Mouse (Mus musculus) embryo, embryonic 10.5 days (tissue): Measurements from ENCODE around the gene Adgrl3.

Source experiments
- DNase-seq: peaks from one replicate; pipeline ENCODE4 v3.0.0-alpha.2; 2015; ENCODE audit warnings: low spot score

Adgrl3 gene

DNA sequence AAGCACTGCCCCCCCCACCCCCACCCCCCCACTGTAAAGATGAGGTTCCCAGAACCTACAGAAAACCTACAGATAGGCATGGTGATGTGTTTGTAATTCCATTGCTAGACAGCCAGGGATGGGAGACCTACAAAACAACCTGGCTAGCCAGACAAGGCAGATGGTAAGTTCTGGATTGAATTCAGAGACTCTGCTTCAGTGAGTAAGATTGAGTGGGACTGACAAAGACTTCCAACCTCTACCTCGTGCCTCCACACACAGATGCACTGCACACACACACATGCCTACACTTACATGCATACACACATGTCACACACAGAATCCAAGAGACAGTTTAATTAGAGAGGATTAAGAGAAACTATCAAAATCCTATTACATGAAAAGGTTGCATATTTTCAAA, 544.4 kb downstream of the Adgrl3 start:
- no peak for DNase-seq

DNA sequence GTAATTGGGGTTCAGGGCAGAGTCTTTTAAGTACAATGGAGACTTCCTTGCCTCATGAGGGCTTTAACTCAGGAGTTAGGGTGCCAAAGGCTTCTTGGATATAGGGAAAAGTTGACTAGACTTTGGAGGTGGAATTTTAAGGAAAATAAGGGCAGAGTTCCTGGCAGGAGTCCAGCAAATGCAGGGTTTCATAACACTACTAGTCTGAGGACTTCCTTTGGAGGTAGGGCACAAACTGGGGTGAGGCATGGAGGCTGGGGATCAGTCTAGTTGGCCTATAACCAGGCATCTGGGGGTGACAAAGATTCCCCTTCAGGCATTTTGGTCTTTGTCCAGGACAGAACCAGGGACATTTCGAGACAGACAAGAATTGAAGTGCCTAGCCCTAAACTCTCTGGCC, 546.6 kb downstream of the Adgrl3 start:
- DNase-seq, result no peak

DNA sequence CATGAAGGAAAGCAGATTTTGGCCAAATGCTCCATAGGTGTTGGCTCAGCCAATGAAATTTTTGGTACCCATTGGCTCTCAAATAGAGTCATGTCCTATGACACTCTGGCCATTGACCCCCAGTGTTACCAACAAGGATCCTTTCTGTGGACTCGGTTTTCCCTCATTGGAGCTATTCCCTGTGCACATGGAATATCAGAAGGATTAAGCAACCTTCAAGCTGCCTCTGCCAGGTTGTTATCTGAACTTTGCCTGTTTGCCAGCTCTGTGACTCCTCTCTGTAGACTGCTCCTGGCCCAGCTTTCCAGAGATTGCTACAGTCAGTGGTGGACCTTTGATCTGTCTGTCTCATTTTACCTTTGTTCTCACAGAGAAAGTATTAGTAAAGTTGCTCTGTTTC, 548.8 kb downstream of the Adgrl3 start:
- no peak for DNase-seq

DNA sequence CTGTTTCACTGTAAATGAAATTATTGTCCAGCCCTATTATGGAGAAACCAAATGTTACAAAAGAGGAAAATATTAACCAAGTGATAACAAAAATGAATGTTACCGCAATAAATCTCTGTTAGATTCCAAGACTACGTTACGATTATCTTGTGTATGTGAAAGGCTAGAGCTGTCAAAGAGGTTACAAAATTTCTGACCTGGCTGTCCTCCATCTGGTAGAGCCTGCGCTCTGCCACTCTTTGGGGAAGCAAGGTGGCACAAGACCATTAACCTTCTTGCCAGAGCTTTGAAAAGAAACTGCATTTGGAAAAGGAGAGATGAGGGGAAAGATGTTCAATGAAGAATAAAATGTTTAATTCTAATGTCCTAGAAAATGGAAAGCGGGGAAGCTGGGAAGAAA, 562.9 kb downstream of the Adgrl3 start:
- no peak for DNase-seq

DNA sequence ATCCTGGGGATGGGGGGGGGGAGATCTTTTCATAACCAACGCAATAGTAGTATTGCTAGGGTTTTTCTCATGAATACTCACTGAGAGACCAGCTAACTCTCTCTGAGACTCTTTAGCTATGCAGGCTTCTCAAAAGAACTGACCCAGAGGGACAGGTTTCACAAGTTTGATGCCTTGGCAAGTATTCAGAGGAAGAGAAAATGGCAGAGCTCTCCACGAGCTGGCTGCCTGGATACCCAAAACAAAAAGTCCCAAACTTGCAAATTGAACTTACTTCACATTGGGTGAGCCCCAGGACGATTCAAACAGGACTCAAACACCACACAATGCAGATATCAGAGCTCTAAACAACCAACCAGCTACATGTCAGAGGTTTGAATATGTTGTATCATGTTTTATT, 563.5 kb downstream of the Adgrl3 start:
- DNase-seq, result no peak

DNA sequence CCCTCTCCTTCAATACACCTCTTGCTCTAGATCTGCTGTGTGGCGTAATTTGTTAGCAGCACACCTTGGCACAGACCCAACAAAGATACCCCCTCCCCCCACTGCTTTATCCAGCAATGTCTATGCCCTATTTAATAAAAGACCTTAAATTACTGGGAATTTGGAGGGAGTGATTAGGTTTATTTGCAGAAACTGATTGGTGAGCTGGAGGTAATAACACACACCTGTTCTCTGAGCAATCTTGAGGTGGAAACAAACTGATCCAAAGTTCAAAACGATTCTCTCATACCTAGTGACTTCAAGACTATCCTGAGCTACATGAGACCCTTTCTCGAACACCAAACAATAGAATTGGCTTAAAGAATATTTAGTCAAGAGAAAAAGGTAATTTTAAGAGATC, 565.0 kb downstream of the Adgrl3 start:
- no peak for DNase-seq

DNA sequence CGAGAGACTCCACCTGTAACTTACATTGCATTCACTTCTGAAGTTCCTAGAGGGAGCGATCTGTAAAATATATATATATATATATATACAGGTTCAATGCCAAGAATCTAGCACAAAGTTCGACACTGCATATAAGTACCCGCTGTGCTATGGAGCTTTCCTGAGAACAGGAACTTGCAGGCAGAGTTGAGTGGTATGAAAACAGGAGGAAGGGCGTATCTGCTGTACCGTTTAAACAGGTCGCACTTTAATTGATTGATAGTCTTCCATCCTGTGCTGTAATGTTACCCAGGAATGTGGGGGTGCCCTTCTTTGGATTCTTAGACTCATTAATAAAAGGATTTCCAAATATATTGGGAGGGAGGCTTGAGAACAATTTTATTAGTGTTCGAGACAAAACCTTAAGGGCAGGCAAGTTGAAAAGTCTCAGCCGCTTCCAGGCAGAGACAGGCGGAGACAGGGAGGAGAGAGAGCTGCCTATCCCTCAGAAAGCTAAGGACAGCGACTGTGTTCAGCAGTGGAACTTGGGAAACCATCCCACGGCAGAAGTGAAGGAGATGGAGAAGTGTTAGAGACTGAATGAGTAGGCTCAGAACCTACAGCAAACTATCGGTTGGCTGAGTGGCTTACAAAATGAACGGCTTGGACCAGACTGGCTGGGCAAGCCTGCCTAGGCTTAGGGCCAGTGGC, 570.2 kb downstream of the Adgrl3 start:
- DNase-seq, result no peak

DNA sequence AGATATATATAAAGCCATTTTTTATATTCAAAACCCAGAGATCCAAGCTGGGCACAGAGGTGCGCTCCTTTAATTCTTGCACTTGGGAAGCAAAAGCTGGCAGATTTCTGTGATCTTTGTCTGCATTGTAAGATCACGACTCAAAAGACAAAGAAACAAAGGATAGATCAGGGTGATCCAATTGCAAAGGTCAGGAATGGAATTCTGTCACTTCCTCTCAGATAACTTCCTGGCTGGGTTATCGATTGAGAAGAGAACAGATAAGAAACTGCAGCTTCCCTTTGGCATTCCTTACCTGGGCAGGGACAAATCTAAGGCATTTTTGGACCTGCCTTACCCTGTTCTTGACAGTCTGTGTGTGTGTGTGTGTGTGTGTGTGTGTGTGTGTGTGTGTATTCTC, 571.5 kb downstream of the Adgrl3 start:
- no peak for DNase-seq

DNA sequence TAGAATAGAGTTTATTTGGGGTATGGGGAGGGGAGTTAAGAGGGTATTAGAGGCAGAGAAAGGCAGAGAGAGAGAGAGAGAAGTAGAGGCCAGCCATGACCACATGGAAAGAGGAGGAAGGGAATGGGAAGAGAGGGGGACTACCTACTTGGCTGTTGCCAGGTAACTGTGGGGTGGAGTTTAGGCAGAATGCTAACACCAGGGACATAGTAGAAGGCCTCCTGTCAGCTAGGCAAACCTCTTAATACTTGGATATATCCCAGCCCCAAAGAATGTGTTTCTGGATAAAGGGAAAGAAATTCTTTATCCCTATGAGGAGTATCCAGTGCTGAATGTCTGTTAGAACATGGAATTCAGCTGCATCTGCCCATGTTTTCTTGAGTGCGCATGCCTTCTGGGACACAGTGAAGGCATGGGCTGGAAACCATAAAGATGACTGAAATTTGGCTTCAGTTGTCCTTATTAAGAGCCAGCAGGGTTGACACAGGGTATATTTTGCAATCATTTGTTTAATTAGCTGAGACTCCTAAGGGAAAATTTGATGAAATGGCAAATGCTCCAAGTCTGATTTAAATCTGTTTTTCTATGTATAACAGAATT, 573.6 kb downstream of the Adgrl3 start:
- DNase-seq, result no peak

DNA sequence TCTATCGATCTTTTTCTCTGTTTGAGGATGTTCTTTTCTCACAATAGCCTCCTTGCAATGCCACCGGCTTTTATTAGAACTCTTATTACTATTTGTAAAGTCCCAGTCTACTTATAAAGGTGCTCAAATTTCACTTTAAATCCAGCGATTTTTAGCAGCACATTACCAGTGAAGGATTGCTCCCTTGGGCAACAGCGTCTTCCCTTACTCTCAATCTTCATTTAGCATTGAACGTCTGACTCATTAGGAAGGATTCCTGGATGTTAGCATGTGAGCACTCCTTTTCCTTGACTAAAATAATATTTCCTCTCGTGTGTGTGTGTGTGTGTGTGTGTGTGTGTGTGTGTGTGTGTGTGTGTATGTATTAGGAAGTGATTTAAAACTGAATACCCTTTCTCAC, 578.1 kb downstream of the Adgrl3 start:
- DNase-seq, result no peak

DNA sequence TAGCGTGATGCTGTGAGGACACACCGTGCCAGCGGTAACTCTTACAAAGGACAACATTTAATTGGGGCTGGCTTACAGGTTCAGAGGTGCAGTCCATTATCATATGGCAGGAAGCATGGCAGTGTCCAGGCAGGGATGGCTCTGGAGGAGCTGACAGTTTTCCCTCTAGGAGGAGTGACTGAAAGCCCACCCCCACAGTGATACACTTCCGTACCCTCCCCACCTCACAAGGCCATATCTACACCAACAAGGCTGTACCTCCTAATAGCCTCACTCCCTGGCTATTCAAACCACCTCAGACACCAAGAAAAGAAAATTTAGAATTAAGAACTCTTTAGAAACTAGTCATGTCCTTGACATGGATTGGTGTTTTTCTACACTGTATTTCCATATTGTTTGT, 583.0 kb downstream of the Adgrl3 start:
- DNase-seq, result no peak

DNA sequence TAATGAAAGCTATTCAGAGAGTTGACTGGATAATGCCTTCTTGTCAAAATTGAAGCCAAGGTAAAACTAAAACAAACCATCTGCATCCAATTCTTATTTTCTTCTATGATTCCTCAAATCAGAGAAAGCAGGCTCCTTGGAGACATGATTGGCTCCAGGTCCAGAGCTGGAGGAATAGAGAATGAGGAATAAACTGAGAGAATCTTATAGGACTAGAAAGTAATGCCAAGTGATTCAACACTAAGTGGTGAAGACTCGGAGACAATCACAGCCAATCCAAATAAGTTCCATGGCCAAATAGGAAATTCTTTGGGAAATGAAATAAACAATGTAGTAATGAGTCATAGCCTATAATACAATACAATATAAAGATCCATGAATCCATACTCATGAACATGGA, 585.7 kb downstream of the Adgrl3 start:
- no peak for DNase-seq

DNA sequence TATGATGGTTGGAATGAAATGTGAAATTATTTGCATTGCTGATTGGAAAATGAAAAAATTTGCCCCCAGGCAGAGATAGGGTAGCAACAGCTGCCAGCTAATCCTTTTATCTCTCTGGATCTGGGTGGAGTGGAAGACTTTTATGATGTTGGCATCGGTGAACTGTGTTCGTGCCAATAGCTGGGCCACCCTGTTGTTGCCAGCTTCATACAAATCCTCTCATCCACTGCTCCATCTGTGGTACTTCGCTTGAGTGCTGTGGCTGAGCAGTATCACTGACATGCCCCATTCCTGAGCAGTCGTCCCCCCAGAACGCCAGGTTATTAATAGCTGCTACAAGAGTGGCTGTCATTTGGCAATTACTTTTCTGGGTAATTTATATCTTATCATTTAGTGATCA, 590.3 kb downstream of the Adgrl3 start:
- DNase-seq, result no peak

DNA sequence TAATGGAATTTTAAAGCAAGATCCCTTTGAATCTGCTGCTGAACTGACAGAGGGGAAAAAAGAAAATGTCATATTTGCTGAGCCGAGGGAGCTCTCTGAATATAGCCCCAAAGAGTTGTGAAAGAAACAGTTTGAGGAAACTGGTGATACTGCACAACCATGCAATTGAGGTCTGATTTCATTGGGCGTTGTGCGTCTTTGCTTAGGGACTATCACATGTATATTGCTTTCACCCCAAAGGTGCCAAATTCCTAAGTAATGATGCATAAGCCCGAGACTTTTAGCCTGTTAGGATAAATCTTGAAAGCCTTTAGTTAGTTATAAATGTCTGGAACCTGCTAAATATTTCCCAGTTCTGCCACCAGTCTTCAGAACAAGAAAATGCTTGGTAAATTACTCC, 594.7 kb downstream of the Adgrl3 start:
- DNase-seq, result no peak

DNA sequence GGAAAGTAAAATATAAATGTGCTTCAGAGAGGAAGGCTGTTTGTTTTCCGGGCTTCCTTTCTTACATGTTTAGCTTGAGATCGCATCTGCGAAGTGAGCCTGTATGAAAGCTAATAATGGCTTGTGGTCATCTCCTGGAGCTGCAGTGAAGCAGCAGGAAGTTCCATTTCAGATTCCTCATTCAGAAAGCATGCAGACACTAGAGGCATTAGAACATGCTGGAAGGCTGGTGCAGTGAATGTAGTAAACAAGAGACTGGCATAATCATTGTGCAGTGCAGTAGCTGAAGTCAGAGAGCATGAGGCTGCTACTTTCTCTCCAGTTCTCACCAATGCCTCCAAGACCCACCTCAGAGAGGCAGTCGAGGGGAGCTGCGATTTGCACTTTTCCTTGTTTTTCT, 601.2 kb downstream of the Adgrl3 start:
- DNase-seq, result no peak

DNA sequence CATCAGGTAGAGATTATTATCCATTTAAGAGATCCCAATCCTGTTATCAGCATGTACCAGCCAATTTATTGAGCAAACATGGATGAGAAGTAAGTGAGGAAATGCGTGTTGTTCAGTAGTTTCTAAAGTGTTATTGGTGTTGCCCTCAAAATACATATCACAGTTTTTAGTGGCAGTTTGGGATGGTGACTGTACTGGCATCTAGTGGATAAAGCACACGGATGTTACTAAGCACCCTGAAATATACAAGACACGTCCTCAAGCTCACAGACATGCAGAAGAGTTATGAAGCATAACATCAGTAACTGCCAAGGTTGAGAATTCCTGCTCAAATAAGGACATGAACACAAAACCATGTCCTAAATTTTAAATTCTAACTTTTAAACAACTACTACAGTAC, 601.8 kb downstream of the Adgrl3 start:
- DNase-seq, result no peak

DNA sequence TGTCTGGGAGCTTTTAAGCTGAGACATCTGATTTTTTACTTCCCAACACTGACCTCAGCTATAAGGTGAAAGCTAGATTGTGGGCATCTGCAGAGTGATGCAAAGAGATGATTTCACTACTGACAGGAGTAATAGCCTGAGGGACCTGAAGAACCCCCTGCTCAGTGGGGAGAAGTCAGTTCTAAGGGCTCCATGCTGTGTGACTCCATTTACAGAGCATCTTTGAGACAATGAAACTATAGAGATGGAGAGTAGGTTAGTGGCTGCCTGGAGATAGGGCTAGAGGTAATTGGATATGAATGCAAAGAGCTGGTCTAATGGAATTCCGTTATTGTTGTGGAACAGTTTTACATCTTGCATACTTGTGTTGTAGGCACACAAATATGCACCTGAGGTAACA, 603.9 kb downstream of the Adgrl3 start:
- DNase-seq, result peak; percentile 5

DNA sequence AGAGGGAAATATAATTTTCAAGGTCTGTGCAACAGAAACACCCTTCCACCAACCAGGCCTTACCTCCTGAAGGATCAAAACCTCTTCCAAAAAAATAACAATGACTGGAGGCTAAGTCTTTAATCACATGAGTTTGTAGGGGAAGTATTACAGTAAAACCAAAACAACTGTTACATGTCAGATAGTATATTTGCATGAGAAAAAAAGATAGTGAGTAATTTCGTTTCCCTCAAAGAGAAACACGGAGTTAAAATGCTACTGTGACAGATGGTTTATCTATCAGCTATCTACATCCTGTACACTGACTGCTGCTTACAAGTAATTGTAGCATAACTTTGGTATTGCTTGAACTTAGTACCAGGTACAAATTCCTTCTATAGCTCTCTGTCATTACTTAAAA, 616.2 kb downstream of the Adgrl3 start:
- no peak for DNase-seq

DNA sequence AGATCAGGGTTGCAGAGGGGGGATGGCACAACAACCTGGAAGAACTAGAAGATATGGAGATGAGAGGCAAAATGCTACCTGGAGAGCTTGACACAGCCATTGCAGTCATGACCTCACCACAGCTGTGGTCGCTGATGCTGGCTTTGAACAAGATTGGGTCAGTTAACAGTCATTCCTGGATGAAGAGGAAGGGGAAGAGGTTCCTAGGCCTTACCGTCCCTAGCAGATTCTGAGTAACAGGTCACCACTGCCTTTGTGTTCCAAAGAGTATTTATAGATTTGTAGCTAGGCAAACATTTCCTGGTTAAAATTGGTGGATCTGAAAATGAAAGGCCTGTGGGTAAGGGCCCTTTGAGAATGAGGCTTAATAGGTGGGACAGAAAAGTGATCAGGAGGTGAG, 618.5 kb downstream of the Adgrl3 start:
- DNase-seq, result no peak

DNA sequence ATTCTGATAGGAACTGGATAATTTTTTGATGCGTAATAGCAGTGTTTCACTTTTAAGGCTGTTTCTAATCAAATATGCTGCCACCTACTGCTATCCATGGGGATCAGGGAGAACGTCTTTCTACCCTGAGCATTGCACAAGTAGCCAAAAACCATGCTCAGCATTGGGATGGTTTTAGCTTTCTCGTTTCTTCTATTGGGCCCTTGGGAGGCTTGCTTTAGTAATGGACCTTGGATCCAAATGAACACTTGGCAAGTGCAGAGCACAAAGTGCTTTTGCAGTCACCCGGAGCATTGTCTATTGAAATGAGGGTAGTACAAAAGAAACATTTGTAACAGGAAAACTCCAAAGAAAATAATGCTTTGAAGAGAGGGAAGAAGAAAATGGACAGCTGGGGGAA, 620.2 kb downstream of the Adgrl3 start:
- no peak for DNase-seq

DNA sequence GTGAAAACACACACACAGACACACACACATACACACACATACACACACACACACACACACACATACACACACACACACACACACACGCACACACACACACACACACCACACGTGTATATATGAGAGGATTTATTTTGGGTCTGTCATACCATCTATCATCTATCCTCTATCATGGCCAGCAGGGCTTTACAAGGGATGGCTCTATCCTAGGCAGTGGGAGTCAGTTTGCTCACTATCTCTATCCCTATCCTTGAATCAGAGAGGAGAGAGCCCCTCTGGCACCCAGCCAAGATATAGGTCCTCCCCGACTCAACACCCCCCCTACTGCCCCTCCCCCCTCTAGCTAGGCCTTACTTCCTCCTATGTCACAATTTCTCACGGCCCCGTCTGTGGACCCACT, 625.6 kb downstream of the Adgrl3 start:
- DNase-seq, result no peak

DNA sequence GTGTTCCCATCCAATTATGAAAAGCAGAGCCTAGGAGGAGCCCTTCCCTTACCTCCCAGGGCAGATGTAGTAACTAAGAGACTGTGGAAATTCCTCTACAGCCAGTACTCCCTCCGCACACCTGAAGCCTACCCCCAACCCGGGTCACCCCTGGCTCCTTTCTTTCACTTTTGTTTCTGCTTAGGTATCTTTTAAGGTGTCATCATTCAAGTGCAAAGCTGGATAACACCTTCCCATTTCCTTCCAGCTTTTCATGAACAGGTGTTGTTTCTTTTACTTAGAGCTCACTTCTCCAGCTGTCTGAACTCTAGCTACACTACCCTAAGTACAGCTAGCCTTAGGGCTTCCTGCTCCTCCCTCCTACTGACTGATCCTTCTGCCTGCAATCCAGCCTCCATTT, 634.0 kb downstream of the Adgrl3 start:
- DNase-seq, result no peak

DNA sequence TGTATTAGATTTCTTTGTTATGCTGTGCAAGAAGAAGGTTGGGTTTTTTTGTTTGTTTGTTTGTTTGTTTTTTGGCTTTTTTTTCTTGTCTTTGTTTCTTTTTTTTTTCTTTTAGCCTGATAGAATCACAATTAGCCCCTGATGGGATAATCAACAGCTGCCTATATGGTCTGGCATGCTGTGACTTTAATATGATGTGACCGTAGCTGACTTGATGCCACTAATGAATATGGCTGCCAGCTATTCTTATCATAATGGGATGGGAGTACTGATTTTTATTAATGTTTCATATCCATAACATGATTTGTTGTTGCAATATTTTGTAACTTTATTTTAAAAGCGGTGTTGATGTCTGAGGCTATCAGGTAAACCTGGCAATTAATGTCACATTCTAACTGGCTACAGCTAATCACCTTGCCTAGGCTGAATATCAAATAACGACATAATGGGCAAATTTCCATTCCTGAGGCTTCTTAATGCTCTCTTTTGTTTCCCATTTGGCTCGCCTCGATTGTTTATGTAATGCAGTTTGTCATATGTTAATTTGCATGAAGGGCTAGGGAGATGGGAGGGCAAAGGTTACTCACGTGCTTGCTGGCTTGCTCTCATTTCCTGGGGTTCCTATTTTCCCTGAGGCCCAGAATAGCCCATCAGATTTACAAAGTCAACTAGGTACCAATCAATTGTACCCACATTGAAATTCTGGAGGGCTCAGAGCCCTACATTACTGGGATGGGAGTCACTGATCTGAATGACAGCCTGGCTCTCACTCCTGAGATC, 641.9 kb downstream of the Adgrl3 start:
- DNase-seq, result peak; percentile 18

DNA sequence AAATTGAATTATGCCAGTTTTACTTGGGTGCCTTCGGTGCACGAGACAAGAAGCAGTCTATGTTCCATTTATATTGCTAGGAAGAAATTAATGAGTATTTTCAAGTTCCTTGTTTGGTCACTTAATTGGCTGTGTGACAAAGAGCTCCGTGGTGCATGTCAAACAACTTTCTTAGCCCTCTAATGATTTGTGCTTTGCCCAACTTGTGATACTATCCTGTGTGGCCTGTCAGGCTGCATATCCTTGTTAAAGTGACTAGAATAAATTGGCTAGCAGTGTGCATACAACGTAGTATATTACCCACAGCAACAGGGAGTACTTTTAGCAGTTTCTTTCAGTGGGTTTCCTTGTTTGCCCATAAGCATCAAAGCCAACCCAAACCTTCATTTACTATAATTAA, 651.1 kb downstream of the Adgrl3 start:
- DNase-seq, result no peak
